Mouse (Mus musculus) cerebellum, postnatal 14 days (tissue): ENCODE measurements around the gene Lin7c.

ENCODE experiments used
- DNase-seq, 2 experiments: peaks; one replicate each; pipeline ENCODE4 v3.0.0; 2021; ENCODE audit warnings: mixed read lengths in 2 of 2

Lin7c gene

DNA sequence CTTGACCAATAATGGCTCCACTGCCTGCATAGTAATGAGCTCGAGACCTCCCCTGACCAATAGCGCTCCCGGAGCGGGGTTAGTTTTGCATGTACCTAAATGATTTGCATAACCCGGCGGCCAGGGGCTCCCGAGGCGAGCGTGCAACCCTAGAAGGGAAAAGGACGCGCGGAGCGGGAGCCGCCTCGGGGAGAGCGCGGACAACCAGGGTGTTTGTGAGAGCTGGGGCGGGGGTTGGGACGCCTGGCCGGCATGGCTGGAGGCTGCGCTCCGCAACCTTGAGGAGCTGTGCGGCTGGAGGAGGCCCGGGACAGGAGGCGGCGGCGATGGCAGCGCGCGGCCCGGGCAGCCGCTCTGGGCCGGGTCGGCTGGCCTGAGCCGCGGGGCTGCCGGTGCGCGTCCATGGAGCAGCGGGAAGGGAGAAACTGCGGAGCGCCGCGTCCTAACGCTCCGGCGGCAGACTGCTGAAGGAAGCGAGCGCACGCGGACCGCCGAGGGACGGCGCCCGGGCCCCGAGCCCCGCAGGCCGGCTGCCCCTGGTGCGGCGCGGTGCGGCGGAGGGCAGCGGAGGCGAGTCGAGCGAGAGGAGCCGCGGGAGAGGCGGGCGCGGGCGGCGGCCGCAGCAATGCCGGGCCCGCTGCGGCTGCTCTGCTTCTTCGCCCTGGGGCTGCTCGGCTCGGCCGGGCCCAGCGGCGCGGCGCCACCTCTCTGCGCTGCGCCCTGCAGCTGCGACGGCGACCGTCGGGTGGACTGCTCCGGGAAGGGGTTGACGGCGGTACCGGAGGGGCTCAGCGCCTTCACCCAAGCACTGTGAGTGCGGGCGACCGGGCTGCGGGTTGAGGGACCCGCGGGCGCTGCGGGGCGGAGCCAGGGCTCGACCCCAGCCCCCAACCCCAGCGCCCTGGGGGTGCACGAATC is 27.1 kb downstream of the Lin7c start, which contains the start of gene Lgr4:
Lgr4 (plus strand) TSS at position 152 of the 918 bp plus-strand sequence.
- DNase-seq = peak; percentile 90 to 95

DNA sequence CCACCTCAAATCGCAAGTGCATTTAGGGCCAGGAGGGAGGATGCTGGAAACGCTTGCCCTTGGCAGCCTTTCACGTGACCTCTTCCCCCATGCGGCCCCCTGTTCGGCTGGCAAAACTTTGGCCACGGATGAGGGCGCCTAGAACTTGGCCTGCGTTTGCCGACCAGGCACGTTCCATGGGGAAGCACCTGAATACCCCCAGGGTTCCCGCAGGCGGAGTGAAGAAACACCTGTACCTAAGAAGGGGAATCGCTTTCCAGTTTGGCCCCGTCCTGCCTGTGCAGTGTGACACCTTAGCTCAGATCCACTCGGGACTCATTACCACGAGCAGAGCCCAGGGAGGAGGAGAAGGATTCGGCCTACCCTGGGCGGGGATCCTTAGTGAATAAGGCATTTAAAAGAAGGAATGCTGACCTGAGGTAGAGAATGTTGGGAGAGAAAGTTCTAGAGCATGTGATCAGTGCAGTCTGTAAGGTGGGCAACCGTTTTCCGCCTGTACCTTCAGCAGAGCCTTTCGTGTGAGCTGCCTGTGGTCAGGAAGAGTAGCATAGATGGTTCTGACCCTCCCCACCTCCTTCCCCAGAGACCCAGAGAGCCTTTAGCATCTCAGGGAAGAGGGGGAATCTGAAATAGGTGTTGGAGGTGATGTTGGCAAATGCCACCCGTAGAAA is 28.1 kb downstream of the Lin7c start:
- DNase-seq = peak; percentile 35 to 45

DNA sequence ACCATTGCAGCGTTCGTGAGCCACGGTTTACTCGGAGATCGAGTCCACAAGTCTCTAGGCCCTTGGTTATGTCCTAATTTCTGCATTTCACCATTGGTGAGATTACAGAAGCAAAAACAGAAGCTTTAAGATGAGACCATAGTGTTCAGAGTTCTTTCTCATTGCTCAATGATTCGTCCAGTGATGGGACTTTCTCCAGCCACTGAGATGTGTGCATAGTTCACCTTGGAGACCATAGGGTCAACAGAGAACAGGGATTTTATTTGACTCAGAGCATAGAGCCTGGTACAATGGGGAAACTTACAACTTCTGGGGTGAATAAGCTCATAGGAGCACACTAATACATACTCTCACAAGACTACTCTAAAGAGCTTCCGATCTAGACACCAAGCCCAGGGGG is 29.8 kb downstream of the Lin7c start:
- no peak for DNase-seq

DNA sequence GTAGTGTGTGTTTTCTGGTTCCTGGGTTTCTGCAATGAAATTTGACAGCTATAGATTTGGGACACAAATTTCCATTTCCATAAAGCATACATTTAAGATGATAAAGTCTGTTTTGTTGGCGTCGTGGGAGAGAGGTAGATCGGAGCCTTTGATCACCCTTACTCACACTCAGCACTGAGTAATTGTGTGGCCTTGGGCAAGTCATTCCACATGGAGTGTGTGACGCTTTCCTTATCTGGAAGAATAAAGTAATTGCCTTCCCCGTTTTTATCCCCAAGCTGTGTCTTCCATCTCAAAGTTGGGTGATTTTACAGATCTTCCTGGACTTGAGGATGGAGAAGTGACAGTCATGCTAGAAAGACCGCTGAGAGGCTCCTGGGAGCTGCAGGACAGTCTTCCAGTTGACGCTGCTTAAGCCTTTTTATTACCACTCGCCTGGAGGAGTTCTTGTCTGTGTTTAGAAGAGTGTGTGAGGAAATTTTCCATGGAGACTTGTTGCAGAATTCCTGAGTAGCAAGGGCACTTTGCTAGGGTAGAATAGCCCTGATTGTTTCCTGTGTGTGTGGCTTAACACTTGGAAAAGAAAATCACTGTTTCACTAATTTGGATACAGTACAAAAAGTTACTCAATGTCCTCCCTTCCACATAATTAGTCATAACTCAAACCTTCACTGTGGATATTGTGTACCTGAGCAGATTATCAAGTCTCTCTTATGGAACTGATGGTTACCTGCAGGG is 30.8 kb downstream of the Lin7c start:
- DNase-seq = no peak

DNA sequence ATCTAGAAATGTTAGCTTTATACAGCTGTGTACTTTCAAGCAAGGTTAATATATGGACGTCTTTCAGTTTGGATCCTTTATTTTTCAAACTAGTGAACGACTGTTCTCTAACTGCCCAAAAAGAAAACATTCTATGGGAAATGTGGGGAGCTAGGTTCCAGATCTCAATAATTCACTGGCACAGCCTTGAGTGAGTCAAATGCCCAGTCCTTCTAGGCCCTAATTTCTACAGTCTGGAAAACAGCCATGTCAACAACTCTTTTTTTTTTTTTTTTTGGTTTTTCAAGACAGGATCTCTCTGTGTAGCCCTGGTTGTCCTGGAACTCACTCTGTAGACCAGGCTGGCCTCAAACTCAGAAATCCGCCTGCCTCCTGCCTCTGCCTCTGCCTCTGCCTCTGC is 31.7 kb downstream of the Lin7c start:
- DNase-seq = no peak

DNA sequence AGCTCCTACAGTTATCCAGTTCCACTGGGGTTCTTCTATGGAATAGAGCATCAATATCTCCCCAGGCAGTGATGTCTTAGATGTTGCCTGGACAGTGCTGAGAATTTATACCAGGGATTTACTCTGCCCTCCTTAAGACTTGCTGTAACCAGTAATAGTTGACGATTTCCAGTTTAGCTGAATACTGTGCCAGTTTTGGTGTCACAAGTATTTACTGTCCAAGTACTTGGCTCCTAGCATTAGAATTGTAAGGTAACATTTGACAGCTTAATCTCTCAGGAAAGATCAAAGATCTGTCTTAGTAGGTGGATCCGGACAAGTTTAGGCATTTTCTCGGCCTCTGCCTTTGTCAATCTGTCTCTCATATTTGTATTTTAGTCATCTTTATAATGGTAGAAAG is 32.4 kb downstream of the Lin7c start:
- no peak for DNase-seq

DNA sequence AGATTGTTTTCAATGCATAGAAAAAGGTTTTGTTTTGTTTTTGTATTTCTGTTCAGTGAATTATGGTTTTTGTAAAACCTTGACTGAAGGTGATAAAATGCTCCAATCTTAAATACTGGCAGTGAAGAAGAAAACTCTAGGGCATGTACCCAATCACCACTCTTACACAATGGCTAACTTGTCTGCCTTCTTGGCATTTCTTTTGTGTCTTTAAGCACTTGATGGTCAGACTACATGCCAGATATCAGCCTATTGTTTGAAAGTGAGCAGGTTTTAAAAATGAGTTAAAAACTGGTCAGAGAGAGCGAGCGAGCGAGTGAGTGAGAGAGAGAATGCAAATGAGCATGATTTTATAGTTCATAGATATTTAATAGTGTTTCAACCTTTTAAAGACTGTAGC is 33.3 kb downstream of the Lin7c start:
- DNase-seq = no peak

DNA sequence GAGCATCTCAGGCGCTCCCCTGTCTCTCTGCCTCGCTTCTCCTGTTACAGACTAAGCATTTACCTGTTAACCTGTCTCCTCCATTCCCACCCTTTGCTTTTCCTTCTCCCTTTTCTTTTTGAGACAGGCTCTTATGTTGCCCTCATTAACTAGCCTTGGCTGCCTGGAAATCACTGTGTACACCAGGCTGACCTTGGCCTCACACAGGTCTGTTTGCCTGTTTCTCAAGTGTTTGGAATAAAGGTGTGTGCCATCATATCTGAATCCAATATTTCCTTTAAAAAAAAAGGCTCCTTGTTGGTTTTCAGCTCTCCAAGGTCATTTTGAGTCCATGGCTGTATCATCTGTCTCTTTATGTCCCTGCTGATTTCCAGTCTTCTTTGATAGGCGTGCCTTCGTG is 36.3 kb downstream of the Lin7c start:
- no peak for DNase-seq

DNA sequence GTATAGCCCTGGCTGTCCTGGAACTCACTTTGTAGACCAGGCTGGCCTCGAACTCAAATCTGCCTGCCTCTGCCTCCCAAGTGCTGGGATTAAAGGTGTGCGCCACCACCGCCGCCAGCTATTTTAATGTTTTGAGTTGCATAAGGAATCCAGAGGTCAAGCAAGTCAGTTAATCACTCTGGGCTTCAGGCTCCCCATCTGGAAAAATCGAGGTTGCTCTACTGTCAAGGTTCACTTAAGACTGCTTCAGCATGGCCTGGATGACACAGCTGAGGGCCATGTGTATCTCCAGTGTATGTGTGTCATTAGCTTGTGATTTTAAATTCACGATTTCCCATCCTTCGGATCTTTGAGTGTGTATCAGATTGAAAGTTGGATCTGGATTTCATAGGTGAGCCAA is 36.8 kb downstream of the Lin7c start:
- DNase-seq = no peak

DNA sequence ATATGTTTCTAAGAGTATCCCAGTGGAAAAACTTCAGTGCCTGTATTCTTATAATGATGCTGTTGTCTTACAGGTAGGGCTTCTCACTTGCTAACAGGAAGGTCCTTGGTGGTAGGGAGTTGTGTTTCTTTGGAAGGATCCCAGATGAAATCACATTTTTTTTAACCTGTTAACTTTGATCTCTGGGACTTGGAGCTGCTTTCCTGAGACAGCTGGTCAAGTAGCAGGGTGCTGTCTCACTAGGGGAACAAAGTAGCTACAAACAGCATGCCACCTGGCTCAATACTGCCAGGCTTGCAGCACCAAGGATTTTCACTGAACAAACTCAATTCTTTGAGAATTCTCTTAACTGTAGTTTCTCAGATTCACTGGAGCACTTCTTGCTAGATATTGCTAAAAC is 37.2 kb downstream of the Lin7c start:
- DNase-seq = peak; percentile 41 to 81

DNA sequence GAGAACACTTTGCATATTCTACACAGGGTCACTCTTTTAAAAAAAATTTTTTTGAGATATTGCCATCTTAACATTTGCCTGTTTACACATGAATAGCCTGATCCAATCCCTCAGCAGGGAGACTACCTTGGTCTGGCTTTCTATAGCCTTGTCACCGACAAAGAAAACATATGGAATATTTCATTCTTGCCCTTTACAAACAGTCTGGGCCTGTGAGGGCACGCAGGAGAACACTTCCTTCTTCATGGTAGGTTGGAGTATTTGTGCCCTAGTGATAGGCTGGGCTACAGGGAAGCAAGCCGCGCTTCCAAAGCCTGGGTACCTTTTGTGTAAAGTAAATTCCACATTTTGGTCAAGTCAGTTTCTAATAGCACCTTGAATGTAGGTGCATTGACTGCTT is 38.1 kb downstream of the Lin7c start:
- peak; percentile 20 to 70 for DNase-seq

DNA sequence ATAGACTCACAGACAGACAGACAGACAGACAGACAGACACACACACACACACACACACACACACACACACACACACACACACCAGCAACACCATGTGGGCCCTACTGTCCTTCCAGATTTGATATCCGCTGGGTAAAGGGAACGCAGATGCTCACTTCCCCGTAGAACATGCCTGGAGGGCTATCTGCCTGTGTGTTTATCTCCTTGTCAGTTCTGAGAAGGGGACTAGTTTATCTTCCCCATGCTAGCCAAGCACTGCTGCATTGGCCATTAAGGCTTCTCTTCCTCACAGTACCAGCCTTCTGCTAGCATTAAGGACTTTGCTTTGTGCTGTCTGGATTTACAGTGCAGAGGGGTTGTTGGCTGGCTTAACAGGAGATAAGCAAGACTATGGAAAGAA is 38.6 kb downstream of the Lin7c start:
- peak; percentile 19 to 52 for DNase-seq

DNA sequence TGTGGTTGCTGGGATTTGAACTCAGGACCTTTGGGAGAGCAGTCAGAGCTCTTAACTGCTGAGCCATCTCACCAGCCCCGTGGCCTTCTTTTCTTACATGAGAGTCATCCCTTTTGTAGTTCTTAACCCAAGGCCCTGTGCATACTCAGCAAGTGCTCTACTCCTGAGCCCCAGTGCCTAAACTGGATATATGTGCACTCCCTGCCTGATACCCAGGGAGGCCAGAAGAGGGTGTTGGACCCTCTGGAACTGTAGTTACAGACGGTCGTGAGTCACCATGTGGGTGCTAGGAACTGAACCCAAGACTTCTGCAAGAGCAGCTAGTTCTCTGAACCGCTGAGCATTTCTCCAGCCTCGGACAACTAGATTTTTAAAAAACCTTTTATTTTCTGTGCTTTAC is 39.7 kb downstream of the Lin7c start:
- DNase-seq = no peak

DNA sequence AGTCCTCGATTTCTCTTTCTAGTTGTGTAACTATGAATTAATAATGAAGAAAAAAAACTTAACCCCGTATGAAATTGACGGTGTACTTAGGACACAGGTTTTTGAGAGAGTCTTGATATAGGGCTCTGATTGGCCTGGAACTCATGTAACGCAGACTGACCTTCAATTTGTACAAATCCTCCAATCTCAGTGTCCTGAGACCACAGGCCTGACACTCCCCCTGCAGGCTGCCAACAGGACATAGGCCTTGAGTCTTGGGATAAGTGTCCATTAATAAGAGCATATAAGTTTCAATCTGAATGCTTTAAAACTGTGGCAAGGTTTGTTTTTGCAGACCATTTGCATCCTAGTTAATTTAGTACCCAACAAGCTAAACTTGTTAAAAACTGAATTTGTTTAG is 40.1 kb downstream of the Lin7c start:
- no peak for DNase-seq

DNA sequence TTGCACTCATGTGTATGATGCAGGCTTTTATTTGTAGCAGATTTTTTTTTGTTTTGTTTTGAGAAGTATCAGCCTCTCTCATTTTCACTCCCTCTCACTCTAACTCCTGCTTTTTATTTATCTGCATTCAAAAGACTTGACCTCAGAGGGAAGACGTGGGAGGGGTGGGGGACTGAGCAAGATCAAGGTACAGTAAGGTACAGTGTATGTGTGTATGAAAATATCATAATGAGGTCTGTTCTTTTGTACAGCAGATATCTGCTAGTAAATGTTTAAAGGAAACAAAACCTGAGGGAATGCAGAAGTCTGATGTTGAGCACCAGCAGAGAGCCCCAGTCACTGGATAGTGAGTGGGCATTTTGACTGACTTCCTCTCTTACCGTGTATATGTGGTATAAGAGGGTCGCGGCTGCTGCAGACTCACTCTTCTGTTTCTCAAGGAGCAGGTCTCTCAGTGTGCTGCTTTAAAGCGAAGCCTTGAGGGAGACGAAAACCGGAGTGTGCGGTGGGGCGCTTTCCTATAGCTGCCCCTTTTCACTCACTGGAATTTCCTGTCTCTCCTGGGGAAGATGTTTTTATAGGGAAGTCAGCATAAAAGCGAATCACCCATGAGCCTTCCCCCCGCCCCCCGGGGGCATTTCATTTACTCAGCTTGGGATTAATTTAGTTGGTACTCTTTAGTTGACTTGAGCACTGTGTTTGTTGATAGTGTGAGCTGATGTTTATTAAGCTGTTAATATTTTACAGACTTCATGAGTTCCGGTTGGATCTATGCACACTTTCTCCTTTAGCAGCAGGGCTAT is 41.5 kb downstream of the Lin7c start:
- no peak for DNase-seq

DNA sequence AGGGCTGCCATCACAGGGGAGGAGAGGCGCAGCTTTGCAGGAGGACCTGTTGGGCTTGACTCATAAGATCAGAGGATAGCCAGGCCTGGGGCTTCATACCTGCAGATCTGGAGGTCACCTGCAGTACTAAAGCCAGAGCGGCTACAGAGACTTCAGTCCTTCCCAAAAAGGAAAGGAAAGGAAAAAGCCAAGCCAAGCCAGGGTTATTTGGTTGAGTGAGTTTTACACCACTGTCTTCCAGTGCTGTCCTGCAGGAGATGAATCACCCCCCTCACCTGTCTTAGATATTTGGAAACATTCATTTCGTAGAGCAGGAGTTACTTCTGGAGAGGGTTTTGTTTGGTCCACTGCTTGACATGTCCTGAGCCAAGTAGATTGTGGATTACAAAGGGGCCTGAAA is 42.5 kb downstream of the Lin7c start:
- no peak for DNase-seq

DNA sequence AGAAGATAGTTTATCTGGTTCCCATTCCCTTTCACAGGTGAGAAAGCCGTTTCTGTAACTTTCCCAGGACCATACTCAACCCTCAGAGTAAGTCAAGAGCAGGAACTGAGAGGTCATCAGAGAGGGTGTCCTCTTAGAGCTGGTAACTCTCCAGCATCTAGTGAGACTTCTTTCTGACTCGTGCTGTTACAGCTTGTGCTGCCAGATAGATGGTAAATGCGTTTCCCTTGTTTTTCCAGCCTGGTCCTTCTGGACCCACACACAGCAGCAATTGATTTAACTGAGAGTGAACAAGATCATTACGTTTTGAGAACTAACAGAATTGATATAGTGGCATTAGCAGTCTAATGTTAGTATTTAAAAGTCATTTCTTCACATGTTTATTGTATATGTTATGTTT is 43.4 kb downstream of the Lin7c start:
- no peak for DNase-seq

DNA sequence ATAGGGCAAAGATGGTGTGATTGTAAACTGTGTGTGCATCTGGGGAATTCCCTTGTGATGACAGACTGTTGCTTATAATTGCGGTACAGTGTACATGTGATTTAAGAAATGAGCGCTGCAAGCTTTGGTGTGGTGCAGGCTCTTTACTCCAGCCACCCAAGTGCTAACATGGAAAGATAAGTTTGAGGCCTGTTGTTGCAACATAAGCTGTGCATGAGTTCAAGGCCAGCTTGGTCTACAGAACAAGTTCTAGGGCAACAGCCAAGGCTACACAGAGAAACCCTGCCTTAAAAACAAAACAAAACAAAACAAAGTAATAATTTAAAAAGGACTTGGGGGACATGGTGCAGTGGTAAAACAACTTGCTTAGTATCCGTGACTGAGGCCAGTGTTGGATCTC is 44.5 kb downstream of the Lin7c start:
- no peak for DNase-seq

DNA sequence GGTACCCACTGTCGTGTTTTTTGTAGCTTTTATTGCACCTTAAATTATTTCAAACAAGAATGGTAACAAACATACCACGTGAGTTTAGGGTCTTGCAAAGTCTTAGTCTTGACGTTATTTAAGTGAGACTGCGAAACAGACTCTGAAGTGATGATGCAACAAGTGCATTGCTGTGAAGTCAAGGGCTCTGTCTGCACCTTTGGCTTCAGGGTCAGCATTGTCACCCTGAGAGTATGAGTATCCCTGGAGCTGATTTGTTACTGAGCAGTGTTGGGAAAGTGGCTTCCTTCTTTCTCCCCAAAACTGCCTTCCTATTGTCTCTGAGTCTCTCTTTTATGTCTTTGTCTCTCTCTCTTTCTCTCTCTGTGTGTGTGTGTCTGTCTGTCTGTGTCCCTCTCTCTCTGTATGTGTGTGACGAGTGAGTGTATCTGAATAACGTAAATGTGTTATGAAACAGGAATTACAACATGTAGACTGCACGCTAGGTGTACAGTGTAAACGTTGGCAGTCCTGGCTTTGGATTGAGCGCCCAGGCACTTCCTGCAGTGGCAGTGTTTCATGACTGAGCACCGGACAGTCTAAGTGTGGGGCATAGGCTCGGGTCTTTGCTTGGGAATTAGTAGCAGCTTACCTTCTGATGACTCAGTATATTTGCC is 45.2 kb downstream of the Lin7c start:
- DNase-seq = no peak

DNA sequence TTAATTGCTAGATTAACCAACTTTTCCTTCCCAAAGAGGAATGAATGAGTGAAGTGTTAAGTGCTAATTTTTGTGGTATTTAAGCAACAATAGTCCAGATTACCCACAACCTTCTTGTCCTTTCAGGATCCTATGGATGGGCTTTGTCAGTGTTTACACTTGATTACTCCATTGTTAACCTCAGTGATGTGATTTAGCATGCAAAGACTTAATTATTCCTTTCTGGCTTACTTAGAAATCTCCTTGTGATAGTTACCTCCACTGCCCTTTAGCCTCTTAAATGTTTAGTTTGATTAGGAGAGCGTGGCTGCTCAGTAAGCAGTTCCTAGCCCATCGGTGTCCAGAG is 45.7 kb downstream of the Lin7c start:
- DNase-seq = no peak

DNA sequence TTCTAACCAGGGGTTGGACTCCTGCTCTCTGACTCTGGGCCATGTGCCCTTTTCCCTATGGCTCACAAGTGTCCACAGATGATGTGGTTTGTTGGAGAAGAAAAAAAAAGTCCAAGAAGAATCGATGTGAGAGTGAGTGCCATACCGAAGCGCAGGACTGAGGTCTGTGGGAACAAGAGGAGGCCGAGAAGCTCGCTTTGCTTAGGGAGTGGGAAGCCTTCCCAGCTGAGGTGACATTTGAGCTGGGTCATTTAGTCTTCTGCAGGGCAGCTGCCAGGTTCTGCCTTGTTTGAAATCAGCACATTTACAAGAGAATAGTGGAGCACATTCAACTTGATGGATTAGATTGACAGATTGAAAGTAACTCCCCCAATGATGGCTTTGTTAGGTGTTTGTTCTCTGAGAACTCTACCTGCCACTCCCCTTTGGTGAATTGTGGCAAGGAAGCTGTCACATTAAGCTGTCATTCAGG is 51.4 kb downstream of the Lin7c start:
- no peak for DNase-seq
